Mouse (Mus musculus): ENCODE data around the gene Syngr2.

DNA sequence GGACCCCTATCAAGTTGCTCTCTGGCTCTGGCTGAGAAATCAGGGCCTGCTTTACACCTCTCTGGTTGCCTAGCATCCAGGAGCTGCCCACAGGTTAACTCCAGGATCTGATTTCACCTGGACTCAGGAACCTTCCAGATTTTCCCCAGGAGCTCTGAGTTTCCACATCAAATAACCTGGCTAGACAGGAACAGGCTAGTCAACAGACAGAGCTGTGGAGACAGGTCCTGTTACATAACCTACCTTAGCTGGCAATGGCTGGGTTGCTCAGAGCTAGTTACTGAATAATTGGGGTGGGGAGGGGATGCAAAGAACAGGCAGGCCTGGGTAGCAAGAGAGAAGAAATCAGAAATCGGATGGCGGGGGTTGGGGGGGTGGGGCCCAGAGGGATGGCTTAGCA, 35.5 kb downstream of the Syngr2 start:
- TF ChIP-seq CTCF (IDR thresholded peaks at IDR 0.05; ENCODE audit: low read depth, low read length) (no peak), POLR2A (IDR thresholded peaks at IDR 0.05; ENCODE audit: insufficient read depth, low read length) (no peak)
